ENCODE assay signal across 8 mouse cellular contexts in the genomic region with DNA sequence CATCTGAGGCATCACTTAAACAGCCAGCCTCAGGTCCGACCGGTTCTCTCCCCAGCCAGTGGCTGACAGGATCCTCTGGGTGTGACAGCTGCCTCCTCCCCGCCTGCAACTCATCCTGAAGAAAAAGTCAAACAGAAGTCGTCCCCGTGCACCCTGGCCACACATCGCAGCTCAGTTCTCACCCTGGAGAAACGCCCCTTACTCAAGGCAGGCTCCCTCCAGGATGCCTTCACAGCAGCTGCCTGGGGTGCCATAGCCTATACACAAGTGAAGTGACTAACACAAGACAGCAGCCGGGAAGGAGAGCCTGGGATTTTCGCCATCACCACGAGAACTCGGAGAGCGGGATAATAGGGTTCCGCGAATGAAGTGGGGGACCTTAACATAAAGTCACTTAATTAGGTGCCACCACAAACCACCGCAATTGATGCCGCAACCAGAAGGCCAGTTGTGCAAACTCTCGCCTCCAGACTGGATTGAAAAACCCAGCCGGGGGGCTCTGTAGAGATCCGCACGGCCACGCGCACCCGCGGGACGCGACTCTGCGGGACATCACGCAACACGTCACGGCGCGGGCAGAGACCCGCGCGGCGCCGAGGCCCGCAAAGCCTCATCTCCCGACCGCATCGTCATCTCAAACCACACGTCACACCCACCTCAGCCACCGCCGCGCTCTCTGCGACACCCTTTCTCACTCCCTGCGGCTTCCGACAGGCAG. TPM values are rescaled to one million over a fixed set of nuclear protein-coding genes. Genes with fewer than 3 reads are reported as not detected.
DNase-seq lines count a peak whose midpoint lies in the region; ATAC-seq and TF ChIP-seq lines count a peak whose summit lies in the region.

No protein-coding gene starts in this region.

- H3K27me3 ChIP-seq in kidney, embryonic 14.5 days (ENCODE audit: control insufficient read depth, insufficient read depth, low read length), result no peaks in the 10 kb centered on the region
- peaks cover 12% of the 10 kb centered on the region for H3K27me3 ChIP-seq in CH12.LX (replicated peaks)
- H3K27me3 ChIP-seq in forebrain, embryonic 16.5 days (replicated peaks; ENCODE audit: control insufficient read depth, insufficient read depth, low read length), result no peaks in the 10 kb centered on the region
- no peaks in the 10 kb centered on the region for H3K27me3 ChIP-seq in limb, embryonic 13.5 days
- H3K27me3 ChIP-seq in midbrain, postnatal 0 days (ENCODE audit: insufficient read depth, low read length), result no peaks in the 10 kb centered on the region

- no peak for TF ChIP-seq CTCF in CH12.LX (conservative IDR thresholded peaks at IDR 0.05 in 1 of 2, IDR thresholded peaks at IDR 0.05 in 1 of 2; ENCODE audit: low read depth in 2 of 2, low read length in 2 of 2)
- no peak for TF ChIP-seq CTCF in midbrain, postnatal 0 days (IDR thresholded peaks at IDR 0.05)

- no peak for TF ChIP-seq POLR2A in CH12.LX (IDR thresholded peaks at IDR 0.05; ENCODE audit: low read depth, low read length)

- WGBS in kidney, embryonic 14.5 days, result under 1% methylated on average over 48 of the region's 48 CpGs
- WGBS in forebrain, embryonic 16.5 days, result 1% methylated on average over 48 of the region's 48 CpGs
- under 1% methylated on average over 48 of the region's 48 CpGs for WGBS in limb, embryonic 13.5 days
- WGBS in midbrain, postnatal 0 days, result 0% methylated on average over 46 of the region's 48 CpGs

- peaks cover 8% of the 10 kb centered on the region; the same call in 1 of the 2 replicates for H3K36me3 ChIP-seq in kidney, embryonic 14.5 days (ENCODE audit: control insufficient read depth, insufficient read depth, low read length)
- peaks cover 3 to 26% of the 10 kb centered on the region in 2 experiments for H3K36me3 ChIP-seq in CH12.LX (replicated peaks in 1 of 2; ENCODE audit: control insufficient read depth in 1 of 2, insufficient read depth in 1 of 2, low read length in 1 of 2)
- H3K36me3 ChIP-seq in forebrain, embryonic 16.5 days (ENCODE audit: control insufficient read depth, insufficient read depth), result 0 out of 2 replicates have a peak, but pooled peaks cover 4% of the 10 kb centered on the region
- H3K36me3 ChIP-seq in limb, embryonic 13.5 days, result peaks cover 22% of the 10 kb centered on the region
- peaks cover 4% of the 10 kb centered on the region; the same call in 1 of the 2 replicates for H3K36me3 ChIP-seq in midbrain, postnatal 0 days (ENCODE audit: insufficient read depth, low read length)

- dilution Hi-C loops in CH12.LX (cut with MboI; ENCODE audit: extremely low pct_ligation_motif_present, extremely low pct_unique_long_range_greater_than_20kb, low sequenced_read_pairs), result no loop called here

- peaks cover 20% of the 10 kb centered on the region for H3K79me2 ChIP-seq in CH12.LX (replicated peaks; ENCODE audit: control insufficient read depth, extremely low read depth, insufficient read depth, poor library complexity, severe bottlenecking)

- H3K9me3 ChIP-seq in kidney, embryonic 14.5 days (ENCODE audit: control insufficient read depth, low read length), result no peaks in the 10 kb centered on the region
- no peaks in the 10 kb centered on the region for H3K9me3 ChIP-seq in CH12.LX (replicated peaks; ENCODE audit: low read length)
- H3K9me3 ChIP-seq in forebrain, embryonic 16.5 days (ENCODE audit: control insufficient read depth, low read length), result no peaks in the 10 kb centered on the region
- H3K9me3 ChIP-seq in limb, embryonic 13.5 days, result no peaks in the 10 kb centered on the region
- H3K9me3 ChIP-seq in midbrain, postnatal 0 days (ENCODE audit: low read length), result no peaks in the 10 kb centered on the region

- peak overlapping the region; percentile 98 for H3K4me3 ChIP-seq in kidney, embryonic 14.5 days (ENCODE audit: low read length)
- peak overlapping the region; percentile 92 to 99 (median 97) for H3K4me3 ChIP-seq in CH12.LX (replicated peaks in 1 of 3; ENCODE audit: low read depth in 2 of 3, low read length in 2 of 3, poor library complexity in 1 of 3)
- peak overlapping the region; percentile 86 for H3K4me3 ChIP-seq in forebrain, embryonic 16.5 days (replicated peaks; ENCODE audit: low read length)
- H3K4me3 ChIP-seq in limb, embryonic 13.5 days, result peak overlapping the region; percentile 98
- peak overlapping the region; percentile 91 for H3K4me3 ChIP-seq in midbrain, postnatal 0 days (ENCODE audit: low read depth, low read length)

- no peak for TF ChIP-seq EP300 in CH12.LX (IDR thresholded peaks at IDR 0.05; ENCODE audit: low read length)

- H3K4me1 ChIP-seq in kidney, embryonic 14.5 days (ENCODE audit: control insufficient read depth, insufficient read depth, low read length), result peaks cover 13% of the 10 kb centered on the region
- peaks cover 2 to 14% of the 10 kb centered on the region in 2 experiments; a peak in 2 of 4 replicates for H3K4me1 ChIP-seq in CH12.LX (ENCODE audit: control insufficient read depth in 1 of 2, insufficient read depth in 2 of 2)
- peaks cover 15% of the 10 kb centered on the region for H3K4me1 ChIP-seq in forebrain, embryonic 16.5 days (replicated peaks; ENCODE audit: control insufficient read depth, insufficient read depth, low read length)
- H3K4me1 ChIP-seq in limb, embryonic 13.5 days, result peaks cover 11% of the 10 kb centered on the region
- 0 out of 2 replicates have a peak, but pooled peaks cover 5% of the 10 kb centered on the region for H3K4me1 ChIP-seq in midbrain, postnatal 0 days (ENCODE audit: insufficient read depth, low read length)

- in situ Hi-C loops in CH12.LX (cut with MboI; ENCODE audit: low pct_ligation_motif_present, low pct_unique_long_range_greater_than_20kb, low sequenced_read_pairs), result no loop called here

- peak overlapping the region; percentile 94 for H3K4me2 ChIP-seq in kidney, embryonic 14.5 days (replicated peaks; ENCODE audit: low read depth, low read length)
- H3K4me2 ChIP-seq in CH12.LX (ENCODE audit: insufficient read depth, low read depth, poor library complexity, severe bottlenecking), result peak overlapping the region; percentile 69
- H3K4me2 ChIP-seq in forebrain, embryonic 16.5 days (ENCODE audit: low read length), result peak overlapping the region; percentile 97
- H3K4me2 ChIP-seq in limb, embryonic 13.5 days (replicated peaks), result peak overlapping the region; percentile 98
- peak overlapping the region; percentile 86 for H3K4me2 ChIP-seq in midbrain, postnatal 0 days (ENCODE audit: low read depth, low read length, poor library complexity, severe bottlenecking)

- ATAC-seq in kidney, embryonic 14.5 days (ENCODE audit: low FRiP score, low TSS enrichment), result peak; percentile 56; the same call in 1 of the 2 replicates
- ATAC-seq in forebrain, embryonic 16.5 days, result peak; percentile 82
- ATAC-seq in limb, embryonic 13.5 days (ENCODE audit: low FRiP score, low read depth), result peak; percentile 70
- peak; percentile 73 for ATAC-seq in midbrain, postnatal 0 days (ENCODE audit: low FRiP score)

- peak overlapping the region; percentile 66 for H3K27ac ChIP-seq in kidney, embryonic 14.5 days (ENCODE audit: low read depth, low read length)
- H3K27ac ChIP-seq in CH12.LX (ENCODE audit: insufficient read depth, low read depth), result peak overlapping the region; percentile 48
- H3K27ac ChIP-seq in forebrain, embryonic 16.5 days (ENCODE audit: low read length), result peak overlapping the region; percentile 89
- H3K27ac ChIP-seq in limb, embryonic 13.5 days, result peak overlapping the region; percentile 65; the same call in 1 of the 2 replicates
- H3K27ac ChIP-seq in midbrain, postnatal 0 days (ENCODE audit: low read depth, low read length), result peak overlapping the region; percentile 88

- peak overlapping the region; percentile 92 for H3K9ac ChIP-seq in kidney, embryonic 14.5 days (ENCODE audit: low read depth, low read length)
- H3K9ac ChIP-seq in CH12.LX (ENCODE audit: insufficient read depth, low read depth), result peak overlapping the region; percentile 67
- H3K9ac ChIP-seq in forebrain, embryonic 16.5 days (replicated peaks; ENCODE audit: low read depth, low read length), result peak overlapping the region; percentile 96
- H3K9ac ChIP-seq in limb, embryonic 13.5 days, result peak overlapping the region; percentile 95
- peak overlapping the region; percentile 94 for H3K9ac ChIP-seq in midbrain, postnatal 0 days (replicated peaks; ENCODE audit: low read length, poor library complexity, severe bottlenecking)

- DNase-seq in kidney, postnatal 14 days, result no peak
- peak; percentile 11 for DNase-seq in CH12.LX (ENCODE audit: extremely low read depth)
- peak; percentile 27 for DNase-seq in adipocyte (ENCODE audit: low spot score)
- peak; percentile 6 for DNase-seq in midbrain, postnatal 0 days (ENCODE audit: low spot score)
- no peak for DNase-seq in urinary bladder, postnatal 4 days (ENCODE audit: low spot score in 2 of 2)

- TF ChIP-seq RAD21 in CH12.LX (IDR thresholded peaks at IDR 0.05; ENCODE audit: low read depth, low read length), result no peak

RNA-seq across cellular contexts. Expression of gene Rbsn, which starts 0.5 kb away (rescaled TPM):
- polyA plus RNA-seq in kidney, embryonic 14.5 days (2014; fragmentation: Nextera tagmentation; extraction: Ambion mirVana), result 10.0 and 16.7 TPM in 2 replicates
- 11.5 and 11.7 TPM in 2 replicates for total RNA-seq in CH12.LX (2012; rRNA removed)
- 10.4 and 12.6 TPM in 2 replicates for total RNA-seq in CH12.LX (2014; rRNA removed)
- polyA plus RNA-seq in CH12.LX (2012; ENCODE audit: insufficient read length, low read depth), result 11.8 and 12.3 TPM in 2 replicates
- polyA plus RNA-seq in forebrain, embryonic 16.5 days (2015; fragmentation: Nextera tagmentation; extraction: Ambion mirVana), result 34.6 and 37.9 TPM in 2 replicates
- 30.3 and 32.9 TPM in 2 replicates for polyA plus RNA-seq in limb, embryonic 13.5 days (2015; fragmentation: Nextera tagmentation; extraction: Ambion mirVana)
- total RNA-seq in midbrain, postnatal 0 days (2014; rRNA removed), result 25.4 and 52.6 TPM in 2 replicates
- polyA plus RNA-seq in midbrain, postnatal 0 days (2015; fragmentation: Nextera tagmentation; extraction: Ambion mirVana), result 31.0 and 31.7 TPM in 2 replicates

RNA-seq across cellular contexts. Expression of gene Trh, which starts 30.2 kb away (rescaled TPM):
- 4.3 and 5.9 TPM in 2 replicates for polyA plus RNA-seq in kidney, embryonic 14.5 days (2014; fragmentation: Nextera tagmentation; extraction: Ambion mirVana)
- not detected in 2 replicates for total RNA-seq in CH12.LX (2012; rRNA removed)
- total RNA-seq in CH12.LX (2014; rRNA removed), result not detected in 2 replicates
- polyA plus RNA-seq in CH12.LX (2012; ENCODE audit: insufficient read length, low read depth), result not detected in 2 replicates
- 3.8 and 9.1 TPM in 2 replicates for polyA plus RNA-seq in forebrain, embryonic 16.5 days (2015; fragmentation: Nextera tagmentation; extraction: Ambion mirVana)
- not detected in 2 replicates for polyA plus RNA-seq in limb, embryonic 13.5 days (2015; fragmentation: Nextera tagmentation; extraction: Ambion mirVana)
- 3.6 TPM in 2 replicates for total RNA-seq in midbrain, postnatal 0 days (2014; rRNA removed)
- polyA plus RNA-seq in midbrain, postnatal 0 days (2015; fragmentation: Nextera tagmentation; extraction: Ambion mirVana), result 9.6 and 17.9 TPM in 2 replicates

RNA-seq across cellular contexts. Expression of gene Mrps25, which starts 30.4 kb away (rescaled TPM):
- polyA plus RNA-seq in kidney, embryonic 14.5 days (2014; fragmentation: Nextera tagmentation; extraction: Ambion mirVana), result 78.3 and 84.3 TPM in 2 replicates
- total RNA-seq in CH12.LX (2012; rRNA removed), result 70.6 and 85.2 TPM in 2 replicates
- 38.6 and 48.5 TPM in 2 replicates for total RNA-seq in CH12.LX (2014; rRNA removed)
- 61.4 and 90.7 TPM in 2 replicates for polyA plus RNA-seq in CH12.LX (2012; ENCODE audit: insufficient read length, low read depth)
- 58.7 and 65.8 TPM in 2 replicates for polyA plus RNA-seq in forebrain, embryonic 16.5 days (2015; fragmentation: Nextera tagmentation; extraction: Ambion mirVana)
- 89.2 and 89.9 TPM in 2 replicates for polyA plus RNA-seq in limb, embryonic 13.5 days (2015; fragmentation: Nextera tagmentation; extraction: Ambion mirVana)
- total RNA-seq in midbrain, postnatal 0 days (2014; rRNA removed), result 16.8 and 23.4 TPM in 2 replicates
- polyA plus RNA-seq in midbrain, postnatal 0 days (2015; fragmentation: Nextera tagmentation; extraction: Ambion mirVana), result 52.0 and 60.8 TPM in 2 replicates

Comparison
In these comparisons a context has a peak if more than half of its experiments do, and no peak if none do; other contexts are left out.
1. DNase-seq: peak in CH12.LX (single experiment), adipocyte (single experiment) and midbrain, postnatal 0 days (single experiment); none in kidney, postnatal 14 days (single experiment) and urinary bladder, postnatal 4 days (0 of 2).
2. Peak in every context shown above with its lines, with median percentiles within 50 percentile points of each other: ATAC-seq, H3K27ac ChIP-seq, H3K4me2 ChIP-seq, H3K4me3 ChIP-seq and H3K9ac ChIP-seq.